Mouse (Mus musculus): ENCODE results near the gene Spdye4b. TPM values are rescaled to one million over a fixed set of nuclear protein-coding genes. Genes with fewer than 3 reads are reported as not detected.
"Not testable (repeated sequence)": the region's sequence is repeated elsewhere in the genome, so short reads cannot be mapped to it uniquely, and the experiment has no call there.

Gene Spdye4b
- total RNA-seq (2021), result not detected

DNA sequence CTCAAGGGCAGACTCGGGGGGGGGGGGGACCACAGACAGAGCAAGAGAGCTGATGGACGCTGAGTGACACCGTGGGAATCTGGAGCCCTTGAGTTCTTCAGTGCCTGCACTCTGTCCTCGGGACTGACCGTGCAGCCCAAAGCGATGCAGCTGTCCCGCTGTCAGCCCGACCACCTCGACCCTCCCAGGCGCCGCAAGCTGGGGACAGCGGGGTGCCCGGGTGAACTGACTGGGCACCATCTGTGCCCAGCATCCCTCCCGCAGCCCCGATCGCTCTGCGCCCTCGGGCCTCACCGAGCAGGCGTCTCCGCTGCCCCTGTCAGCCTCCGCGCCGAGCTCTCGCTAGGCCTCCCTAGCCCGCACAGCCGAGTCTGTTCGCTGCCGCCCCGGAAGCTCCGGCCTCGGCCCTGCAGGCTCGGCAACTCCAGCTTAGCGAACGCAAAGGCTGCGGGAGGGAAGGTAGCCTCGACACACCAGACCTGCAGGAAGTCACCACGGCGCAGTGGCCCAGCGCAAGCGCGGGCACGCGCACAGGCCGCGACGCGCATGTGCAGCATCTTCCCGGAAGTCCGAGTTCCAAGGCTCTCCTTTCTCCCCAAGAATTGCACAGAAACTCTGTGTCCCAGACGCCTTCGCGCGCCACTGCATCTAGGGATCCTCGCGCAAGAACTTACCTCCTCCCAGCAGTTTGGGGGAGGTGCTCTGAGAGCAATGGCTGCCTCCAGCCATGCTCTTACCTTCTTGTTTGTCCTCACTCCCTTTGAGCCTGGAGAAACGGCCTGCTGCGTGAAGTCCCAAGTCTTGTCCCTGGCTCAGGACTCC lies at the start of gene Spdye4b, which contains the start of gene Rbak:
Gene Spdye4b (plus strand): TSS at position 763 of the 822 bp plus-strand sequence.
Gene Rbak (minus strand): TSS at position 521 of the 822 bp plus-strand sequence.
- peak; percentile 93 to 94 for DNase-seq
- intact Hi-C loops (cut with DNase I), result loop anchor here (1.0 kb wide), 1 partner anchor 55 kb away; the partner anchor contains the start of gene Zfp12

DNA sequence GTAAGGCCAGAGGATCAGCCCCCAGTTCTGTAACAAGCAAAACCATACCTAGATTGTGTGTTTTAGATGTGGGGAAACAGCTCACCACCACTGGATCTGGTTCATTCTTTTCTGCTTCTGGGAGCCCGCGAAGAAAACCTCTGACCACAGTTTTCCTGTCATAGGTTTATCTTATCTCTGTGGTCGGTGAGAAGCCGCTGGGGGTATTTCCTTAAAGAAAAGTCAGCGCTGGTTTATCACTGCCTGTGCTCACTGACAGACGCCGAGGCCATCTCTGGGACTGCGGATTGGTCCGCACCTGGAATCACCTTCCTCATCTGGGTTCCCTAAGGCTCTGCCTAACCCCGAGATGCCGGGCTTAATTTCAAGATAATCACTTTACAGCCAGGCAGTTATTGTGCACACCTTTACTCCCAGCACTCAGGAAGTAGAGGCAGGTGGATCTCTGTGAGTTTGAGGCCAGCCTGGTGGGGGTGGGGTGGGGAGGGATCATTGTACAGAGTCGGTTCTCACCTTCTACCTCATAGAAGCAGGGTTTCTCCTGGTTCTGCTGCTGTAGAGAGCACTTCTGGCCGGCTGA lies 47.8 kb upstream of the Spdye4b start:
- intact Hi-C loops (cut with DNase I), result no loop called here
- no peak for DNase-seq

GRCm38 (mm10) chr5:143134216-143135010 lies 46.4 kb upstream of the Spdye4b start:
- intact Hi-C loops (cut with DNase I), result not testable (repeated sequence)

DNA sequence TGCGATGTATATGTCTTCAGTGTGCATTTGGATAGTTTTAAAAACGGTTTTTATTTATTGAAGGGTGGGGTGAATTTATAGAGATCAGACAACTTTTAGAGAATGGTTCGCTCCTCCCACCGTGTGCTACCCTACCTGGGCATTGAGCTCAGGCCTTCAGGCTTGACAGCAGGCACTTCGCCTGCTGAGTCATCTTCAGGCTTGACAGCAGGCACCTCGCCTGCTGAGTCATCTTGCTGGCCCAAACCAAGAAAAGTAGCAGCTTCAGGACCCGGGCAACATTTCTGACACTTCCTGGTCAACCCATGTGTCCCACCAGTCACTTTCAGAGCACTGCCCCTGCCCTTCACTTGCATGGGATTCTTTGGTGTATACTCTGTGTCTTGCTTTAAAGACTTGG lies 45.8 kb upstream of the Spdye4b start:
- no peak for DNase-seq
- intact Hi-C loops (cut with DNase I), result no loop called here

More at GRCm38 (mm10) chr5:143134216-143135010, 46.4 kb upstream of the Spdye4b start:
- not testable (repeated sequence) for DNase-seq

DNA sequence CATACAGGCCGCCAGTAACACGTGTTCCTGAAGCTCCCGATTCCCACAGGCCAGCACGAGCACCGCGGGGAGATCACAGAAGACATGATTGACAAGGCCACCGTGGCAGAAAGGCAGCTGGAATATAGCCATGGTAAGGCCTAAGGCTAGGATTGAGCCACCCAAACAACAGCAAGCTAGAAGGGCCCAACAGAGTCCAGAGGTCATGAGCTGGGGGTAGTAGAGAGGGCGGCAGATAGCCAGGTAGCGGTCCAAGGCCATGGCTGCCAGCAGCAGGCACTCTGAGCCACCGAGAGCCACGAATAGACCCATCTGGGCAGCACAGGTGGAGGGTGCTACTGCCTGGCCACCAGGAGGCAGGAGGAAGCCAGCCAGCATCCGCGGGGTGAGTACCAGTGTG lies 43.2 kb upstream of the Spdye4b start:
- no peak for DNase-seq
- intact Hi-C loops (cut with DNase I), result no loop called here

GRCm38 (mm10) chr5:143147481-143147880 lies 33.3 kb upstream of the Spdye4b start, which contains the start of gene Olfr718-ps1:
TSS of gene Olfr718-ps1 (minus strand) at chr5:143147581.
- intact Hi-C loops (cut with DNase I), result no loop called here
- no peak for DNase-seq

GRCm38 (mm10) chr5:143148661-143149060 lies 32.2 kb upstream of the Spdye4b start:
- DNase-seq, result no peak
- intact Hi-C loops (cut with DNase I), result no loop called here

DNA sequence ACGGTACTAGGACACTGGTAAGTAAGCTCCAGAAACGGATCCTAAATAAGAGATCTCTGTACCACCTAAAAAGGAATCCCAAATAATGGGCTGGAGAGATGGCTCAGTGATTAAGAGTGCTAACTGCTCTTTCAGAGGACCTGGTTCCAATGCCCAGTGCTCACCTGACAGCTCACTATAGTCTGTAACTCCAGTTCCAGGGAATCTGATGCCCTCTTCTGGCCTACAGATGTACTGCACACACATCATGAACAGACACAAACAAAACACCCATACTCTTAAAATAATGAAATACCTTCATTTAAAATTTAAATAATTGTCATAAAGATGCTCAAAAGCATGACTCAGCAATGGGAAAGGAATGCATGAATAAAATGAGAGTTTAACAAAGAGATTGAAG lies 31.3 kb upstream of the Spdye4b start:
- intact Hi-C loops (cut with DNase I), result no loop called here
- DNase-seq, result no peak

DNA sequence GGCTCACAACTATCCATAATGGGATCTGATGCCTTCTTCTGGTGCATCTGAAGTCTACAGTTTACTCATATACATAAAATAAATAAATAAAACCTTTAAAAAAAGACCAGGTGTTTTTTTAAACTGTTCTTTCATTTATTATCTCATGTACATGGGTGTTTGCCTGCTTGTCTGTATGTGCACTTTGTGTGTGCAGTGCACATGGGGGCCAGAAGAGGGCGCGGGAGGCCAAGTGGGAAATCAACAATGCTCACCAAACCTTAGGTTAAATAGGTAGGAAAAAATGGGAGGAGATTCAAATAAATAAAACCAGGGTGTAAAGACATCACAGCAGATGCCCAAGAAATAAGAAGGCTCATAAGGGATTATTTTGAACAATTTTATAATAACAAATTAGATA lies 30.8 kb upstream of the Spdye4b start:
- DNase-seq, result no peak
- intact Hi-C loops (cut with DNase I), result no loop called here

DNA sequence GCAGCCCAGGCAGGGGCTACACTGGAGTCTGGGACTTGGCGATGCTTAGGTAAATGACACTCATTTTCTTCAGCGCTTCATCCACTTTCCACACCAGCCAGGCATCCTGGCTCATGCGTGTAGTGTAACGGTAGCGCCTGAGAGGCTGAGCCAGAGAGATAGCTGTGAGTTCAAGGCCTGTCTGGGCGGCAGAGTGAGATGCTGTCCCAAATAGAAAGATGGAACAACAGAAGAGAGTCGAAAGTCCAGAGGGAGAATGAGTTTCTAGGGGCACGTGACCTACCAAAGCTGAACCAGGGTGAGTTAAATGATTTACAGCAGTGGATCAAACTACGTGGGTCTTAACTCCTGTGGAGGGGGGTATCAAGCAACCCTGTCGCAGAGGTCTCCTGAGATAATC lies 27.1 kb upstream of the Spdye4b start:
- intact Hi-C loops (cut with DNase I), result no loop called here

DNA sequence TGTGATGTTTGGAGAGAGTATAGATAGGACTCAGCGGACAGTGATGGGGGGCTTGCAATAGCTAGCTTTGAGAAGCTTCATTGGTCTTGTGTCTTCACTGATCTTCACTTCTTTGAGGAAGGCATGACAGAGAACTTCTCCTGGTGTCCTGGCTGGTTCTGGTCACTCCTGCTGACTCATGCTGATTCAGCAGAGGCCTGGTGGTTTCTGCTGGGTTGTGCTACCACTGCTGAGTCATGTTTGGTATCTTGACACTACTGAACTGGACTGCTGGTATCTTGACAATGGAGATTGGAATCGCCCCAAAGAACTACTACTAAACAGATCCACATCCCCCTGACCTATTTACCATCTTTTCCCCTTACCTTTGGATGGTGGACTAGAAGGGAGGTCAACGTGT lies 25.3 kb upstream of the Spdye4b start:
- intact Hi-C loops (cut with DNase I), result no loop called here
- DNase-seq, result no peak

More for the DNA sequence above, 27.1 kb upstream of the Spdye4b start:
- no peak for DNase-seq

DNA sequence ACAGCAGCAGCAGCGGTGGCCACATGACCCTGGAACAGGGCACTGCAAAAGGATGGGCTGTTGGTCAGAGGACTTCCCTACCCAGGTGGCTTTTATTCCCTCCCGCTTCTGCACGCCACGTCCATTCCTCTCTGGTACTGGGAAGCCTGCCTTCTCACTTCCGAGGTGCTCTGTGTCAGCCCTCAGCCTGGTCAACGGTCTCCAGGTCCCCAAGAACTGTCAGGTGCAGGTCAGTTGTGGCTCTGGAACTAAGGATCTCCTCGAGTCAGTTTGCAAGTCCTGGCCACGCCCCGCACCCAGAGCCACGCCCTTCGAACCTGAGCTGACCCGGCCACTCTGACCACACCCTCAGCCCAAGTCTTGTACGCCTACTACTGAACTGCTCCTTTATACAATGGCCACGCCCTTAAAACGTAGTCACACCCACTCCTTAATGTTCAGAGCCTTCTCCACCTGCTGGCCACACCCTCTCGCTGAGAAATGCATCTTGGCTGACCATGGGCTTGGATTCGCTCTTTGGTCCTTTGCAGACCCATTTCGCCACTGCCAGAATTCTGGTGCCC lies 15.2 kb upstream of the Spdye4b start:
- intact Hi-C loops (cut with DNase I), result no loop called here
- no peak for DNase-seq

DNA sequence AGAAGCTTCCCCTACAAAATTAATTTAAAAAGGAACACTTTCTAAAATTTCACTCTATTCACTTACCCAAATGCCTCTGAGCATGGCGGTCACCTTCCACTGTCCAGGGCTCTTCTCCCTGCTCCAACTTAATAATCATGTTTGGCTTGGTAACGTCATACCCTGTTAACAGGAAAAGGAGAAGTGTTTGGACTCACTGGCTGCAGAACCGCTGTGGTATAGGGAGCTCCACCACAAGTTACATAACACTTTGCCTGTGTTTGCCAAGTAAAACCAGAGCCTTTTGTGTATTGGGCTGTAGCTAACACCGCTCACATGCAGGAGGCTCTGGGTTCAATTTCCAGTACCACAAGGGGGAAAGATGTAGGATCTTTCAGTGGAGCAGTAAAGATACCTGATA lies 4.8 kb upstream of the Spdye4b start:
- intact Hi-C loops (cut with DNase I), result no loop called here

GRCm38 (mm10) chr5:143177541-143178200 lies 3.1 kb upstream of the Spdye4b start:
- no peak for DNase-seq
- intact Hi-C loops (cut with DNase I), result no loop called here

More for the DNA sequence above, 4.8 kb upstream of the Spdye4b start:
- DNase-seq, result no peak

DNA sequence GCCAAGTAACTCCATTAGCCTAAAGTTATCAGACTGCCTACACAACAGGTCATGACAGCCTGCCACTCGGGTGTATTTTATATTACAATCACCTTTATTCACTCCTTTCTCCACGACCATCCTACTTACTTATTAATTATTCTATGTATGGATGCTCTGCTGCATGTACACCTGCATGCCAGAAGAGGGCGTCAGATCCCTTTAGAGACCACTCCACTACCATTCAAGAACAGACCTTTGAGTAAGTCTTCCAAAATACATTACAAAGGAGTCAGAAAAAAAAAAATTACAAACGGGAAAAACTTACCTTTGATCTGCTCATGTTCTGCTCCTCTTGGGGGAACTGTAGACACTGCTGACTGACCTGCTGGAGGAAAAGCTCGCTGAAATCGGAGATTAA lies 1.6 kb upstream of the Spdye4b start:
- intact Hi-C loops (cut with DNase I), result no loop called here
- DNase-seq, result no peak

GRCm38 (mm10) chr5:143188014-143188413 lies 7.2 kb downstream of the Spdye4b start:
- DNase-seq; intact Hi-C loops (cut with DNase I): not testable (repeated sequence)

DNA sequence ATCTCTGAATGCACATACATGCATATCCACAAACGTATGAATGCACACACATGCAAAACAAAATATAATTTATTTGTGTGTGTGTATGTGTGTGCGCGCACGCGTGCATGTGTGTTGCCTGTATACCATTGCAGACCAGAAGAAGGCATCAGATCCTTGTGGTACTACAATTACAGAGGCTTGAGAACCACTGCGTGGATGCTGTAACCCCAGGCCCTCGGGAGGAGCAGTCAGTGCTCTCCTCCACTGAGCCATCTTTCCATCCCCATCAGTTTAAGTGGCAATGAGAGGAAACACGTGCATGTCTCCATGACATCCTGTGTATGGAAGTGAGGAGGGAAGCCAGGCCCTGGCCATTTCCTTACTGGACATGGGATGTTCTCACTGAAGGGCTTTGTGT lies 12.0 kb downstream of the Spdye4b start:
- no peak for DNase-seq
- intact Hi-C loops (cut with DNase I), result no loop called here

GRCm38 (mm10) chr5:143194747-143195146 lies 13.9 kb downstream of the Spdye4b start:
- intact Hi-C loops (cut with DNase I); DNase-seq: not testable (repeated sequence)

DNA sequence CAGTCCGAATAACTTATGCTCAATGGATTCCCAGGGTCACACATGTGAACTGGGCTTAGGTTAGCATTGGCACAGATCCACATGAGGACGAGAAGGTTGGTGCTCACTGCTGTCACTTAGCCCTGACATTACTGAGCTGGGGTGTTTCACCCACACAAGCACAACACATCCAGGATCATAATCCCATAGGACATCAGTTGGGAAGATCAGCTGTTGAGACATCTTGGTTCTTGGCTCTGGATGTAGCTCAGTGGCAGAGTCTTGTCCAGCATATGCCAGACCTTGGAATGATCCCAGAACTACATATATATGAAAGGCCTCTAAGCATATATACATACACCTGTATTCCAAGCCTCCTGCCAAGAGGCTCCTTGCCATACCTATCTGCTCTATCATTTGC lies 14.3 kb downstream of the Spdye4b start:
- intact Hi-C loops (cut with DNase I), result no loop called here
- DNase-seq, result no peak

DNA sequence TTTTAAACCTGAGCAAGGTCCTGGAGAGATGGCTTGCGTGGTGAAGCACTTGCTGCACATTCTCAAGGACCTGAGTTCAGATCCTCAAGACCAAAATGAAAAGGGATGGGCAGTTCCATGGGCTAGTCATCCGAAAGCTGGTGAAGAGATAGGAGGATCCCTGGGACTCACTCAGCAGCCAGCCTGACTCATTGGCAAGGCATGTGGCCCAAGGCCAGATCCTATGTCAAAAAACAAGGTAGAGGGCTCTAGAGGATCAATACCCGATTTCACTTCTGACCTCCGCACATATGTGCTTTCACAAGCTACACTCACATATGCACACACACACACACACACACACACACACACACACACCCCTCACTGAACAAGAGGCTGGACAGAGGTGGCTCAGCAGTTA lies 15.7 kb downstream of the Spdye4b start:
- no peak for DNase-seq
- intact Hi-C loops (cut with DNase I), result no loop called here

Measured in heart, postnatal 10 days (tissue).